Mouse (Mus musculus): ENCODE results near the gene Mcpt9. TPM values are rescaled to one million over a fixed set of nuclear protein-coding genes. Genes with fewer than 3 reads are reported as not detected.
"Not testable (repeated sequence)": the region's sequence is repeated elsewhere in the genome, so short reads cannot be mapped to it uniquely, and the experiment has no call there.

The Mcpt9 gene
- total and polyA plus RNA-seq, 3 experiments: 0.08 TPM; not detected in 2

- not testable (repeated sequence) for H3K4me3 ChIP-seq (ENCODE audit: control insufficient read depth in 1 of 2, insufficient read depth in 1 of 2, low read depth in 2 of 2, low read length in 2 of 2); H3K79me2 ChIP-seq (ENCODE audit: control insufficient read depth, insufficient read depth, low read length, poor library complexity); H3K27ac ChIP-seq (ENCODE audit: control insufficient read depth, low read depth, low read length); H3K9ac ChIP-seq (ENCODE audit: control insufficient read depth, low read depth, low read length, poor library complexity, severe bottlenecking); H3K4me1 ChIP-seq (ENCODE audit: control insufficient read depth in 1 of 2, insufficient read depth in 2 of 2, low read length in 2 of 2); H3K27me3 ChIP-seq (ENCODE audit: control insufficient read depth in 1 of 2, insufficient read depth in 2 of 2, low read length in 2 of 2); H3K36me3 ChIP-seq (ENCODE audit: control insufficient read depth in 1 of 2, insufficient read depth in 2 of 2, low read length in 2 of 2); H3K9me3 ChIP-seq (replicated peaks; ENCODE audit: insufficient read depth, low read length)
- peak; percentile 35 for DNase-seq (ENCODE audit: low read depth, low spot score)
- peak; percentile 36; the same call in 1 of the 2 replicates for TF ChIP-seq ETS1 (IDR thresholded peaks at IDR 0.05; ENCODE audit: low read depth, low read length)
- peak; percentile 32; the same call in 1 of the 2 replicates for TF ChIP-seq GATA1 (IDR thresholded peaks at IDR 0.05; ENCODE audit: low read depth, low read length)
- TF ChIP-seq TCF12 (IDR thresholded peaks at IDR 0.05; ENCODE audit: low read depth, low read length): peak; percentile 34; the same call in 1 of the 2 replicates
These were observed 42.8 kb downstream of the Mcpt9 start for GRCm38 (mm10) chr14:55987464-55987863.

Other genes starting within 250 kb of the Mcpt9 start
- 0.19 and 0.29 TPM in 2 replicates for gene Adcy4, start 246.4 kb downstream of the Mcpt9 start, total RNA-seq (2012; rRNA removed)
- under 1 TPM in 1 of 2 experiments, not detected in 1; 0.35 TPM for gene Adcy4, start 246.4 kb downstream of the Mcpt9 start, polyA plus RNA-seq (2012; ENCODE audit: insufficient read depth in 1 of 2, insufficient read length in 2 of 2, low read depth in 1 of 2, low replicate concordance in 2 of 2, missing spikeins in 1 of 2)
- 67.1 and 77.4 TPM in 2 replicates for gene Ripk3, start 241.6 kb downstream of the Mcpt9 start, total RNA-seq (2012; rRNA removed)
- 100 to 1,000 TPM; 123 to 124 TPM for gene Ripk3, start 241.6 kb downstream of the Mcpt9 start, polyA plus RNA-seq (2012; ENCODE audit: insufficient read depth in 1 of 2, insufficient read length in 2 of 2, low read depth in 1 of 2, low replicate concordance in 2 of 2, missing spikeins in 1 of 2)
- 0.20 and 0.27 TPM in 2 replicates for gene Nfatc4, start 207.4 kb downstream of the Mcpt9 start, total RNA-seq (2012; rRNA removed)
- under 1 TPM in 1 of 2 experiments, not detected in 1; 0.71 TPM for gene Nfatc4, start 207.4 kb downstream of the Mcpt9 start, polyA plus RNA-seq (2012; ENCODE audit: insufficient read depth in 1 of 2, insufficient read length in 2 of 2, low read depth in 1 of 2, low replicate concordance in 2 of 2, missing spikeins in 1 of 2)
- gene Nynrin, start 176.5 kb downstream of the Mcpt9 start, total RNA-seq (2012; rRNA removed): not detected in 2 replicates
- not detected for gene Nynrin, start 176.5 kb downstream of the Mcpt9 start, polyA plus RNA-seq (2012; ENCODE audit: insufficient read depth in 1 of 2, insufficient read length in 2 of 2, low read depth in 1 of 2, low replicate concordance in 2 of 2, missing spikeins in 1 of 2)
- gene Cbln3, start 146.1 kb downstream of the Mcpt9 start, total RNA-seq (2012; rRNA removed): not detected in 2 replicates
- under 1 TPM in 1 of 2 experiments, not detected in 1; 0.19 TPM for gene Cbln3, start 146.1 kb downstream of the Mcpt9 start, polyA plus RNA-seq (2012; ENCODE audit: insufficient read depth in 1 of 2, insufficient read length in 2 of 2, low read depth in 1 of 2, low replicate concordance in 2 of 2, missing spikeins in 1 of 2)
- gene Khnyn, start 145.5 kb downstream of the Mcpt9 start, total RNA-seq (2012; rRNA removed): 5.2 and 6.0 TPM in 2 replicates
- 10 to 100 TPM in 1 of 2 experiments, not detected in 1; 13.3 TPM for gene Khnyn, start 145.5 kb downstream of the Mcpt9 start, polyA plus RNA-seq (2012; ENCODE audit: insufficient read depth in 1 of 2, insufficient read length in 2 of 2, low read depth in 1 of 2, low replicate concordance in 2 of 2, missing spikeins in 1 of 2)
- 1.1 TPM in 2 replicates for gene Sdr39u1, start 130.2 kb downstream of the Mcpt9 start, total RNA-seq (2012; rRNA removed)
- 1 to 10 TPM in 1 of 2 experiments, not detected in 1; 2.3 TPM for gene Sdr39u1, start 130.2 kb downstream of the Mcpt9 start, polyA plus RNA-seq (2012; ENCODE audit: insufficient read depth in 1 of 2, insufficient read length in 2 of 2, low read depth in 1 of 2, low replicate concordance in 2 of 2, missing spikeins in 1 of 2)
- gene Cma1, start 85.8 kb downstream of the Mcpt9 start, total RNA-seq (2012; rRNA removed): 0.19 TPM in 1 of 2 replicates, not detected in the other
- under 1 TPM in 1 of 2 experiments, not detected in 1; 0.13 TPM for gene Cma1, start 85.8 kb downstream of the Mcpt9 start, polyA plus RNA-seq (2012; ENCODE audit: insufficient read depth in 1 of 2, insufficient read length in 2 of 2, low read depth in 1 of 2, low replicate concordance in 2 of 2, missing spikeins in 1 of 2)
- not detected in 2 replicates for gene Cma2, start 79.5 kb downstream of the Mcpt9 start, total RNA-seq (2012; rRNA removed)
- gene Cma2, start 79.5 kb downstream of the Mcpt9 start, polyA plus RNA-seq (2012; ENCODE audit: insufficient read depth in 1 of 2, insufficient read length in 2 of 2, low read depth in 1 of 2, low replicate concordance in 2 of 2, missing spikeins in 1 of 2): not detected
- gene Mcpt1, start 12.5 kb downstream of the Mcpt9 start, total RNA-seq (2012; rRNA removed): not detected in 2 replicates
- not detected for gene Mcpt1, start 12.5 kb downstream of the Mcpt9 start, polyA plus RNA-seq (2012; ENCODE audit: insufficient read depth in 1 of 2, insufficient read length in 2 of 2, low read depth in 1 of 2, low replicate concordance in 2 of 2, missing spikeins in 1 of 2)
- 5.0 and 25.6 TPM in 2 replicates for gene Mcpt2, start 11.5 kb upstream of the Mcpt9 start, total RNA-seq (2012; rRNA removed)
- 1 to 10 TPM in 1 of 2 experiments, not detected in 1; 1.6 TPM for gene Mcpt2, start 11.5 kb upstream of the Mcpt9 start, polyA plus RNA-seq (2012; ENCODE audit: insufficient read depth in 1 of 2, insufficient read length in 2 of 2, low read depth in 1 of 2, low replicate concordance in 2 of 2, missing spikeins in 1 of 2)
- not detected in 2 replicates for gene Mcpt4, start 31.8 kb upstream of the Mcpt9 start, total RNA-seq (2012; rRNA removed)
- gene Mcpt4, start 31.8 kb upstream of the Mcpt9 start, polyA plus RNA-seq (2012; ENCODE audit: insufficient read depth in 1 of 2, insufficient read length in 2 of 2, low read depth in 1 of 2, low replicate concordance in 2 of 2, missing spikeins in 1 of 2): not detected
- gene Mcpt8, start 54.8 kb upstream of the Mcpt9 start, total RNA-seq (2012; rRNA removed): not detected in 2 replicates
- not detected for gene Mcpt8, start 54.8 kb upstream of the Mcpt9 start, polyA plus RNA-seq (2012; ENCODE audit: insufficient read depth in 1 of 2, insufficient read length in 2 of 2, low read depth in 1 of 2, low replicate concordance in 2 of 2, missing spikeins in 1 of 2)
- gene Ctsg, start 72.1 kb upstream of the Mcpt9 start, total RNA-seq (2012; rRNA removed): not detected in 2 replicates
- not detected for gene Ctsg, start 72.1 kb upstream of the Mcpt9 start, polyA plus RNA-seq (2012; ENCODE audit: insufficient read depth in 1 of 2, insufficient read length in 2 of 2, low read depth in 1 of 2, low replicate concordance in 2 of 2, missing spikeins in 1 of 2)
- gene Gzme, start 90.1 kb upstream of the Mcpt9 start, total RNA-seq (2012; rRNA removed): not detected in 2 replicates
- gene Gzme, start 90.1 kb upstream of the Mcpt9 start, polyA plus RNA-seq (2012; ENCODE audit: insufficient read depth in 1 of 2, insufficient read length in 2 of 2, low read depth in 1 of 2, low replicate concordance in 2 of 2, missing spikeins in 1 of 2): not detected
- not detected in 2 replicates for gene Gzmd, start 102.1 kb upstream of the Mcpt9 start, total RNA-seq (2012; rRNA removed)
- gene Gzmd, start 102.1 kb upstream of the Mcpt9 start, polyA plus RNA-seq (2012; ENCODE audit: insufficient read depth in 1 of 2, insufficient read length in 2 of 2, low read depth in 1 of 2, low replicate concordance in 2 of 2, missing spikeins in 1 of 2): not detected
- gene Gzmg, start 129.1 kb upstream of the Mcpt9 start, total RNA-seq (2012; rRNA removed): not detected in 2 replicates
- gene Gzmg, start 129.1 kb upstream of the Mcpt9 start, polyA plus RNA-seq (2012; ENCODE audit: insufficient read depth in 1 of 2, insufficient read length in 2 of 2, low read depth in 1 of 2, low replicate concordance in 2 of 2, missing spikeins in 1 of 2): not detected
- not detected in 2 replicates for gene Gzmn, start 144.1 kb upstream of the Mcpt9 start, total RNA-seq (2012; rRNA removed)
- gene Gzmn, start 144.1 kb upstream of the Mcpt9 start, polyA plus RNA-seq (2012; ENCODE audit: insufficient read depth in 1 of 2, insufficient read length in 2 of 2, low read depth in 1 of 2, low replicate concordance in 2 of 2, missing spikeins in 1 of 2): not detected
- gene Gzmf, start 180.9 kb upstream of the Mcpt9 start, total RNA-seq (2012; rRNA removed): not detected in 2 replicates
- not detected for gene Gzmf, start 180.9 kb upstream of the Mcpt9 start, polyA plus RNA-seq (2012; ENCODE audit: insufficient read depth in 1 of 2, insufficient read length in 2 of 2, low read depth in 1 of 2, low replicate concordance in 2 of 2, missing spikeins in 1 of 2)
- gene Gzmc, start 204.2 kb upstream of the Mcpt9 start, total RNA-seq (2012; rRNA removed): not detected in 2 replicates
- not detected for gene Gzmc, start 204.2 kb upstream of the Mcpt9 start, polyA plus RNA-seq (2012; ENCODE audit: insufficient read depth in 1 of 2, insufficient read length in 2 of 2, low read depth in 1 of 2, low replicate concordance in 2 of 2, missing spikeins in 1 of 2)
- gene Gzmb, start 231.8 kb upstream of the Mcpt9 start, total RNA-seq (2012; rRNA removed): 1.4 and 1.7 TPM in 2 replicates
- under 1 TPM in 1 of 2 experiments, not detected in 1; 0.64 TPM for gene Gzmb, start 231.8 kb upstream of the Mcpt9 start, polyA plus RNA-seq (2012; ENCODE audit: insufficient read depth in 1 of 2, insufficient read length in 2 of 2, low read depth in 1 of 2, low replicate concordance in 2 of 2, missing spikeins in 1 of 2)

Data from MEL (cell line).